Mouse (Mus musculus) embryo, embryonic 10.5 days (tissue): ENCODE measurements at regions not wholly inside any gene's neighbourhood (a gene's known extent, or its start where the extent isn't known, plus 50 kb on each side); places are given as distances from the start of the nearest gene placed in this dataset.

Experiments
- DNase-seq: peaks from one replicate; pipeline ENCODE4 v3.0.0-alpha.2; 2015; ENCODE audit warnings: low spot score

DNA sequence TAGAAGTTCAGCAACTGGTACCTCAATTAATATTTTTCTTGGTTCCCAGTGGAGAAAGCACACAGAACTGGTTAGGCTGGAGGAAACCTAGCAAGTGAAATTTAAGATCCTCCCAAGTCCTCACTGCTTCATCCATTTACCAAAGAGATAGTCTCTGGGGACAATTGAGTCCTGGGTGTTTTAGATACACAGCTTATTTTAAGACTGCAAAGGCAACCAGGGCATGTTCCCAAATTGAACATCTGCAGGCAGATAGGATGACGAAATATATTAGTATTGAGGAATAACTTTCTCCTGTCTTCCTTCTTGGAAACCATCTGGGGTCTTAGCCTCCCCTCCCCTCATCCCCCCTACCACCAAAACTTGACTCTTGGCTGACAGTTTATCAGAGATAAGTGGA, 356.3 kb upstream of the Npvf start:
- no peak for DNase-seq

DNA sequence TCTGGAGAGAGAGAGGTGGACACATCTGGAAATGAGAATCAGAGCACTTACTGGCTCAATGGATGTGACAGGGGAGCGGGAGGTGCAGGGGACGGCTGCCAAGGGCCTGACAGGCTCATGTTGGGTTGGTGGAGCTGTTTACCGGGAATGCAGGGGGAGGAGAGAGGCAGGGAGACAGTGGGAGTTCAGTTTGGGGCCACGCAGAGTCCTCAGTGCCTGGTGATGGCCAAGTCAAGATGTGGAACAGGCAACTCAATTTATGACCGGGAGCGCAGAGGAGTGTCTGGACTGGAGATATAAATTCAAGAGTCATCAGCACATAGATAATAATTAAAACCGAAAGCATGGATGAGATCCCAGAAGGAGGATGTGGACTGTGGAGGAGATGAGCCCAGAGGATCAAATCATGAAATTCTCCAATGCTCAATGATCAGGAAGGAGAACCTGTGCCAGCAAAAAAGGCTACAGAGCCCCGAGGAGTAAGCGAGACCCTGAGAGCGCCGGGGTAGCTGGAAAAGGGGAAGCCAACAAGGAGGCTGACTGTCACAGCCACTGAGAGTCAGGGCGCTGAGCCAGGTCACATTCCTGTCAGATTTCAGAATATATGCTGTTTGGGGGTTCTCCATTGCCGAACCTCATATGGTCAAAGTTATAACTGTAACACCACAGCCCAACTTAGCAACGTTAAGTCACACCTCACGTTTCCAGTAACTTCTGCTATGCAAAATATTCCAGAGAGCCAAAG, 358.0 kb upstream of the Npvf start:
- no peak for DNase-seq

DNA sequence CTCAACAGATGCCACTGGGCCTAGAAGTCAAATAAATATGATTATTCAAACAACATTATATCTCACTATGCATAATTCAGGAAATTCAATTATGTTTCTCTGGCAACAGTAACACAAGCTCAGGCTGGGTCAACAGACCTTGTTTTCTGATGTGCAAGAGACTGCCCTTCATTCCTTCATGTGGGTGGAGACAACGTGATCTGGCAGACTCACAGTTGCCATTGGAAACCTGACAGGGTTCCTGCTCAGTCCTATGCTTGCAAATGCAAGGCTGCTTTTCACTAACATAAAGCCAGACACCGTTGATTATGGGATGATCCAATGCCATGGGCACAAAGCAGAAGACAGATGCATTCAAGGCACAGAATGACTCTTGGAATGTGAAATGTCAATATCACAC, 361.5 kb upstream of the Npvf start:
- no peak for DNase-seq

DNA sequence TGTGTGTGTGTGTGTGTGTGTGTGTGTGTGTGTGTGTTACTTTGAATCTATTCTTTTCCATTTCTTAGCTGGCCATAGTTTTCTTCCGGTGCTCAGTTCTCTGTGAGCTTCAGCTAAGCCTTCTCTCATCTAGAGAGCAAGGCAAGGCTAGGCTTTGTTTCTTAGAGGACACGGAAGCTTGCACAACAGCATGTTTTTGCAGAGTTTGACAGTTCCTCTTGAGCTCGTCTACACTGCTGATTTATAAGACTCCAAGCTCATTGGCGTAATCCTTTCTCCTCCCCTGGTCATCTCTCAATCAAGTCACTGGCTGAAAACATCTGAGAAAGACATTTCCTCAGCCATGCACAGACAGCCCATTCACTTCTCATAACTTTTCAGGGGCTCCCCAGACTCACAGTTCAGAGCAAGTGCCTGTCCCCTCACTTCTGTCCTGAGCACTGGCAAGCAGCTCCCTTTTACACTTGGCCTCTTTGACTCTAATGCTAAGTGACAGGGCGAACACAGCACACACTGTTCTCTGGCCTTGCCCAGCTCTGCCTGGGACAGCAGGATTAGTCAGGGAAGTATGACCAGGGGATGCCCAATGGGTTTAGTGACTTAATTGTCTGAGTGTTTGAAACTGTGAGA, 362.3 kb upstream of the Npvf start:
- peak; percentile 47 for DNase-seq

DNA sequence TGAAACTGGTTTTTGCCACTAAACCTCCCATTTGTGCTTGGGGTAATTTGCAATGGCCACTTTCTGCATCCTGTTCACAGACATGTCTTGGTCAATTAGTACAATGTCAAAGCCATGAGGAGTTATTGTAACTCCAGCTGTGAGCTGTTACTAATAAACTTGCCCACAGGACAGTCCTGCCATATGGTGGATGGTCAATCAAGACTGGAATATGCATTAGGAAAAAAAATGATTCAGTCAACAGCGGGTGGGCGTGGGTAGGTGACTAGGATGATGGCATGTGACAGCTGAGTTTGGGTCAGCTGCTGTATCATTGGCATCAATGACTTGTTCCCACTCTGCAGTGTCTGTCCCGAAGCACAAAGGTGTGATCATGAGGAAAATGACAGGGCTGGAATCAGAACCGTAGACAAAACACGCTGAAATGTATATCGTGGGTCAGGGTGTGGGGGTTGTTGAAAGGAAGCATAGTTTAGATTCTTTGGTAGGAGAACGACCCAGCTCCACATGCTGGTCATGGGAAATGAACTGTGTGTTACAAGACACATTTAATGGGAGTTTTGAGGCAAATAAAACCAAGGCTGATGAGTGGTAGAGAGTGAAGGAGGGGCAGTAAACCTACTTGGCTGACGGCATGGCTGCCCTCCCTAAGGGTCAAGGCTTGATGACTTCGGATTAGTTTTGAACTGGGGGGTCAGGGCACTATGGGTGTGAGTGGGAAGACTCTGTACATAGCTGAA, 363.2 kb upstream of the Npvf start:
- no peak for DNase-seq

DNA sequence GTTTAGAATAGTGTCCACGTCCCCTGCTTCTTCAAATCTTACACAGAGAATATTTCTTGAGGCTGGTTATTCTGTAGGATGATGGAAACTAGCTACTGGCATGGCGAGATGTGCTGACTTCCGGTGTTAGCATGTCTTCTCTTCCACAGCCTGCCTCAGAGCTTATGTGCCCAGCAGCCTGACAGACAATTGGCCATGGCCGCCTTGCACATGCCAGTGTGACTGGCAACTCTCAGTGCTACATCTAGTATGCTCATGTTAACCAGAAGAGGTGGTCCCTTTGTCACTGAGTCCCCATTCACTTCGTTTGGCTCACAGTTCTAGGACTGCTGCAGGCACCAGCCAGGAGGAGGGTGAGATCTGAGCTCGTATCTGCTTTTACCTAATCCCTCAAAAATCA, 367.0 kb upstream of the Npvf start:
- DNase-seq = no peak

DNA sequence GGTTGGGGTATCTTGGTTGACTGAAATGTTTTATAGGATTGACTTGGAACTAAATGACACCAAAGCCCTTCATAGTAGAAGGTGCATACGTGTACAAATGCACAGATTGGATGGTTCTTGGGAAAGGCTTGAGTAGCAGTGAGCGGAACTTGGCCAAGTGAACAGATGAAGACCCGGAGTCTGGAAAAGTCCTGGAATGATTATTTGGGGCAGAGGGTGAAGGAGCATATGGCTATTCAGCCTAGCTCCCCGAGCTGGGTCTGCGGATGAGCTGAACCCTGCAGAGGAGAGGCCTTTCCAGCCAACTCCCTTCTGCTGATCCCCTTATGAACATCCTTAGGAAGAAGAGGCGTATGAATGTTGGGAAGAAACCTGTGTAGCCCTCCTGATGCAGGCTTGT, 369.1 kb upstream of the Npvf start:
- no peak for DNase-seq

DNA sequence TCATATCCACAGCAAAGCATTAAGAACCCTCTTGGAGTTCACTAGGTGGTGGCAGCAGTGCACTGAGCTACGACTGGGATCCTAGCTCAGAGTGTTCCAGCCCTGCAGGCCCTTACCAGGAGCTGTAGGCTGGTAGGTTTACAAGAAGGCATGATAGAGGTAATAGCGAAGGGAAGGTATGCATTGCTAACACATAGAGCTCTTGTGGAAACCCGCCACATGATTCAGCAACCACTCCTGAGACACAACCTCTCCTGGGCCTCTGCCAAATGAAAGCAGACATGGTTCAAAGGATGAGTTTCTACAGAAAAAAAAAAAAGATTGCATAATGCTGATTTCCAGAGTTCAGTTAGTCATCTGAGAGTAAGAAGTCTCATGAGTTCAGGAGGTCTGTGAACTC, 370.5 kb upstream of the Npvf start:
- DNase-seq = no peak

DNA sequence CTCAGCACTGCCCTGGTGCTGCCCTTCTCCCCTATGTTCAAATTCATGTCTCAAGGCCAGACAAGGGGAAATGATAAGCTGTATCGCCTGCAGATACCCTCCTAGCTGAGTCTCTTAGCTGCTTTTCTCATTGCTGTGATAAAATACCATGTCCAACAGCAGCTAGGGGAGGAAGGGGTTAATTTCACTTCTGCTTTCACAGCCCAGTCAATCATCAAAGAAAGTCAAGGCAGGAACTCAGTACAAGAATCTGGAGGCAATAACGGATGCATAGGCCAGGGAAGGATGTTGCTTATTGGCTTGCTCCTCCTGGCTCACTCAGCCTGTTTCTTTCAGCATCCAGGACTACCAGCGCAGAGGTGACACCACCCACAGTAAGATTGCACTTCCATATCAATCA, 371.2 kb upstream of the Npvf start:
- no peak for DNase-seq

DNA sequence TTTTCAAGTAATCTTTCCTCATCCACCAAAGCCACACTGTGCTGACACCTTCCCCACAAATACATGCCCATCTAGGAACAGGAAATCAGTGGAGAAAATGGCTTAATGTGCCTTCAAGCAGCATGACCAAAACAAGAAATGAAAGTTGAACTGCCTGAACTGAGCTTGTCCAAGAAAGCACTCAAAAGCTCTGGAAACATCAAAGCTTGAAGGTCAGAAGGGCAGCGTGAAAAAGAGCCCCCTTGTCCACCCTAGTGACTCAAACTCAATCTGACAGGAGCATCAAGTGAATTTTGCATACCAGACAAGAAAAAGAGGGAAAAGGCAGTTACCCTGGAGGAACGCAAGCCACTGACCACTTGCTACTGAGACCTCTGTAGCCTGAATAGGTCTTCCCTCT, 373.1 kb upstream of the Npvf start:
- peak; percentile 59 for DNase-seq

DNA sequence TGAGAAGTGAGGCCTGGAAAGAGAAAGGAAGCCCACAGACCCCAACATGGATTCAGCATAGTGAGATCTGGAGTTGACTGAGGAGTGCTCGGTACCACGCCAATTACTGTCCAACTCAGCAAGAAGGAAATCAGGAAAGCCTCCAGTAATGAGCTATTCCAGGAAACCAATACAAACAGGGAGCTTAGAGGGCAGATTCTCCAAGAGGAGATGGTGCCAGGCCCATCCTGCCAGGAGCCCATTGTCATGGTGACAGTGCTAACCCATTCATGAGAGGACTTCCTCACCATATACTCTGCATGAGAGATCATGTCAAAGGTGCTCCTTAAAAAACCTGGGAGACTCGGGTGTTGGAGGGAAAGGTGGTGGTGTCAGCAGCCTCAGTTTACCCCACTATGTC, 375.3 kb upstream of the Npvf start:
- no peak for DNase-seq

DNA sequence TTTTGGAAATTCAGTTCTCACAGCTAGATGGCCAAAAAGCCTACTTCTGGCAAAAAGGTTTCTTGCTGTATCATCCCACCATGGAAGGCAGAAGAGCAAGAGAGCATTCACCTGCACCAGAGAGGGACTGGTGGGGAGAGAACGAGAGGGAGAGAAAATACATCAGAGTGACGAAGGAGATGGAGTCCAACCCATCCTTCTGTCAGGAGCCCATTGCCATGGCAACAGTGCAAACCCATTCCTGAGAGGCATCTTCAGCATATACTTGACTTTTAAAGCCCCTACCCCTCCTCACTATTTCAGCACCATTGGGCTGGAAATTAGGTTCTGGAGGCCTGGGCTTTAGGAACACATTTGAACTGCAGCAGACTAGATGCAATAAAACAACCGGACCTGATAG, 375.7 kb upstream of the Npvf start:
- no peak for DNase-seq

DNA sequence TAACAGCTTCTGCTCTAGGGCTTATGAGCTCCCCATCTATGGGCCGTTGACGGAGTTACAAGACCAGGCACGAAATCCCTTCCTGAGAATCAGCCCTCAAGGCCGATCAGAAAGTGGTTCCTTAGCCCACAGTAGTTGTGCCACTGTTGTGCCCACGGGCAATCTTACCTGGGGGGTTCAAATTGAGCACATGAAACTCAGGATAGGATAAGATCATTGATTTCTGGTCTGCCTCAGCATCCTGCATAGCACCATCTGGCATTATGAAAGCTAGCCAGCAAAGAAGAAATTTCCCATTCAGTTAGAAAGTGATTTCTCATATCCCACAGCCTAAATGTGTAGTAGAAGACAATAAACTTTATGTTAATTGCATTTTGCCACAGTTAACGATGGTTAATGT, 379.6 kb upstream of the Npvf start:
- DNase-seq = no peak

DNA sequence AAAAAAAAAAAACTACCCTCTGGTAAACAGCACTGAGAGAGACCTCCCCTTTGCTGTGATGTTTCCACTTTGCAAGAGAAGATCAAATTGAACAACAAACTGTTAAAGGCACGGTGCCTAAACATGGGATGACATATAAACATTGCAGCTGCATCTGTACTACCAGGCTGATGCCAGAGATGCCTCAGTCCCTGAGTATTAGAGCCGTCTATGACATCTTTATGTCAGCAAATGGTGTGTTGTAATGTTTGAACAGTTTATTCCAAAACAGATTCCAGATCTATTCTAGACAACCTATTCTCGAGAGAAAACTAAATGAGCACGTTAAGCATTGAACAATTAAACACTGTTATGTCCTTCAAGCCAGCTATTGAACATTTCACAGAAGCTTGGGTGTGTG, 381.8 kb upstream of the Npvf start:
- no peak for DNase-seq

DNA sequence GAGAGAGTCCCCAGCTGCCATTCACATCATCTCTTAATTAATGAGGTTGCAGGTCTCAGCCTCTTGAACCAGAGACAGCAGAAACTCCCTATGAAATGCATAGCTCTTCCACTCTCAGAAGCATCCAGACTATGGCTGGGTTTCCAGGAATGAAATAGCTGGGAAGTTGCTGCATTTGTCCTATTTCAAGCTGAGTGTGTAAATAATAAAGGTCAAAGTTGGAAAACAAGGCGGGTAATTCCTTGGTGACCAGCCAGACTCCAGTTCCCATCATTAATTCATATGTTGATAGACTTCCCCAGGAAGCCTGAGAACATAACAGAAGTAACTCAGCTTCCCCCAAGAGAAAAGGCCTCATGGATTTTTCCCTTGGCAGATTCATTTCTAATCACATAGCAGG, 382.3 kb upstream of the Npvf start:
- DNase-seq = no peak

DNA sequence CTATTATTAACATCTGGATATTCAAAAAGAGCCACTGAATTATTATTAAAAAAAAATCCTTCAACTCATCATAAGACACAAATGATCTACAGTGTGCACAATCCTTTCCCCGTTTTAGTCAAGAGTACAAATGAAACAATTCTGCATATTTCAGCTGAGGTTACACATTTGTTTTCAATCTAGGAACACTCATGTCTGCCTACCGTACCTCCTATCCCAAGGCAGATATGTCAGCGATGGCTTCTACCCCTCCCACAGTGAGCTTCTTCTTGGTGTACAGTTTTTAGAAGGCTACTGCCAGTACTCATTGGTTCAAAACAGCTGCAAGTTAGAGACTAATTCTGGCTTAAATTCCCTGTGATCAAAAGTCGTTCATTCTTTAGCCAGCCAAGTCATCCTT, 382.7 kb upstream of the Npvf start:
- DNase-seq = no peak

DNA sequence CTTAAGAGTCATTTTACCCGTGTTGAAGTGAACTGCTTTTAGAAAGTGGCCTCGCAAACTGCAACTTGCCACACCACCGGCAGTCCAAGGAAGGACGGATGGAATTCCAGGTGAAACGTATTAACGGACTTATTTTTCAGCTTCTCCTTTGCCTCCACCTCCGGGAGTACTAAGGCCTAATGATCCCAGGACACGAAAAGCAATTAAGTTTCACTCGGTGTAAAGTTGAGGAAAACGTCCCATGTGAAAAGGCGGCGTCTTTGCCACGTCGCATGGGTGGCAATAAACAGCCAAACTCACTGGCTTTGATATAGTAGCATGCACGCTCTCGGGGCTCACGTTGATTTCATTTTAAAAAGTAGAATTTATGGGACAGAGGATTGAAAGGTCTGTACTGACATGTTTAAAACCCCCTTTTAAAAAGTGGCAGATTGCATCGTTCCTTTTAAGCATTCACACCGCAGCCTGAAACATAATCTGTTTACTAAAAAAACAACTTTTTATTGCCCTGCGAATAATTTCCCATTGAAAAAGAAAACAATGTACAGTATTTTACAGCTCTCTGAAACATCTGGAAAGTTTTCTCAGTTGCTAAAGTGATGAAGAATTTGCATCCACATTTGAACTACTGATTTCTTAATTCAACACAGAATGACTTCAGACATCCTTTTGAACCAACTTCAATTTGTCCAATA, 385.4 kb upstream of the Npvf start:
- no peak for DNase-seq

DNA sequence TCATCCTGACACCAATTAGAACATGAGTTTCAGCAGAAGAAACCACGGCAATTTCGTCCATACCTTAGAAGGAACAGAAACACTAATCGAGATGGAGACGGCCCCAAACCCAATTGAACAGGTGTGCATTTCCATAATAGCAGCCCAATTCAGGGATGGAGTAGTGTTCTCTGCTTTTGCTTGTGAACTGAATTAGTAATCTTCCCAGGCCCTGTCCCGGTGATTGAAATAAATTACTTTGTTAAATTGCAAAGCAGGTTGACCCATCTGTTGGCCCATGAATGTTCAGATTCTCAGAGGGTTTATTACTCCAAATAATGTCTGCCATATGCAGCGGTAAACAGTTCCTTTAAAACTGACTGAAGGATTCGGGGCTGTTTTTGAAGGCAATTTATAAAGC, 388.5 kb upstream of the Nfe2l3 start:
- no peak for DNase-seq

DNA sequence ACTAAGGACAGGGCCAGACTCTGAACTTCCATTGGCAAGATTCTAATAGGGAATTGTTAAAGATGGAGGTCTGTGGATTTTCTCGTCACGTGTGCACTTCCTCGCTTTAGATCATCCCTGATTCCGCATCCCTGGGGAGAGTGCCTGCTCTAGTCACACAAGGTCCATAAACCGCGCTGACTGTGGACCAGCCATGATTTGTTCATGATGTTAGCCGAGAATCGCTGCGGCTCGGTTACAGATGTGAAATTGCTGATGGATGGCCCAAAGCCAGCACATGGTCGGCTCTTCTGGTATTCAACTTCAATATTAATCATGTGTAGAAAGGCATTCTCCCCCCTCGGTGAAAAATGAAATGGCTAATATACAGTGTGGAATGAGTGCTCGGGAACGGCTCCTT, 387.6 kb upstream of the Nfe2l3 start:
- no peak for DNase-seq

DNA sequence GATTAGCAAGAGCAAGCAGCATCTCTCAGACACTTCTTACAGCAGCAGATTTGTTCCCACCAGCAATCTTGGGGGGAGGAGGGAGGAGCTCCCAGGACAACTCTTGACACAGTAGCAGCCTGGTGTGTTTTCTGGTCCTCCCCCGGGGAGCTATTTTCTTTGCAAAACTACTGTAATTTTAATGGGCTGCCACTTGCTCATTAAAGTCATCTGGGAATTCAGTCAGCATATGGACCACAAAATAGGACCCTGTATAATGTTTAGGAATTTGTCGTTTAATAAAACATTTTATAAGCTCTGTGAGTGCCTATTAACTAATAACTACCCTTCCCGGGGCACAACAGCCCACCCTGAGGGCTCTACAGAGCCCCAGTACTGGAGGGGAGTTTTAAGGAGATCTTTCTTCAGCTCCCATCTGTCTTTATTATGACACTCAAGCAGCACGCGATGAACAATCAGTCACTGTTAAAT, 380.0 kb upstream of the Nfe2l3 start:
- DNase-seq = no peak

DNA sequence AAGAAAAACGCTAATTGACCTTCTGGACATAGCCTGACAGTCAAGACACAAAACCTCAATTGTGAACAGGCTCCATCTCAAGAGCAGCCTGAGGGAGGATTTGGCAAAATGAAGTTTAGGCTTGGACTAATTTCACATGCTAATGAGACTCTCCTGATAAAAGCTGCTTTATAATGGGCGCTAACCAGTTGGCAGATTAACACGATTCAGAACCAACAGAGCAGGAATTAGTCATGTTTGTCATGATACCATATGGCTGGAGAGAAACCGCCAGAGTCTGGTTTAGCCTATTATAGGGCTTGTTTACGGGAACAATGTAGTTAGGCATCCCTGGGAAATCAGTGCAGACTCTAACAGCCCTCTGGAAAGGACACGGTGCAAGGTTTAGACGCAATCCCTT, 375.2 kb upstream of the Nfe2l3 start:
- DNase-seq = peak; percentile 70

DNA sequence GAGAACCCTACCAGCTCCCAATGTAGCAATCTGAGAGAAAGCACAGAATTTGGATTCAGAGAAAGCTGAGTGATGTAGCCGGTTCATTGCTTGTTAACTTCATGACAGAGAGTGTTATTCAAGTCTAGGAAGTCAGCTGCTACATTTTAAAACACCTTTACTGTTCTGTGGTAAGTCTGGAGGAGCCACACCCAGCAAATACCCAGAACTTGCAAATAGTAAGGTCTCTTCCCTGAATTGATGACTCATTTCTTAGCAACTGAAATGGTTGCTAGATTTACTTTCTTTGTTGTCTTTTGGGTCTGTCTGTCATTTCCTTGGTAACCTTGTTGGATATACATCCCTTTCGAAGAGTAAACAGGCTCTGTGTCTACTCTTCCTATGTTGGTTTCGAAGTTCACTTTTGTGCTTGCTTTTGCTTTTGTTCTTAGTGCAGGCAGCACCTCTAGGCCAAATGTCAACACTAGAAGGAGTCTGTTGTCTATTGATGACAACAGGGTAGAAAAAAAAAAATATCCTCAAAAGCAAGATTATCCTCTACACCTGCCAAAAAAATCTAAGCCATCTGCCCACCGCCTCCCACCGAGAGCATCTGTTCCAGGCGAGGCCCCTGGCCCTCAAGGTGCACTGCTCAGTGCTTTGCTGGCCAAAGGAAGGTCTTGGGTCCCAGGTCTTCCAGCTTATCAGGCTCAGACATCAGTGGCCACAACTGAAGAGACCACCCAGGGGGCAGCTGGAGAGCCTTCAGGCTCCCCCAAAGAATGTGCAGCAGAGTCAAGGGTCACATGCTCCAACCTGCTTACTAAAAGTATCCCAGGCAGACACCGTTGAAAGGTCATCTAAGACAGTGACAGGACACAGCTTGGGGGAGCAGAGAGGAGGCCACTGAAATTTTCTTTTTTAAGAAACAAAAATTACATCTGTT, 372.3 kb upstream of the Nfe2l3 start:
- DNase-seq = peak; percentile 58
